Mouse (Mus musculus) T-helper 2 cell (primary cell): ENCODE measurements around the gene Cmtm7.
"Not testable (repeated sequence)": the region's sequence is repeated elsewhere in the genome, so short reads cannot be mapped to it uniquely, and the experiment has no call there.

Source experiments
- in situ Hi-C: fragments of 300-600 bp; cut with MboI, MseI; formaldehyde crosslinking; loops from one replicate; pipeline ENCODE4 v1.15.1; 2025; ENCODE audit warnings: high pct_unique_total_duplicates

The Cmtm7 gene

DNA sequence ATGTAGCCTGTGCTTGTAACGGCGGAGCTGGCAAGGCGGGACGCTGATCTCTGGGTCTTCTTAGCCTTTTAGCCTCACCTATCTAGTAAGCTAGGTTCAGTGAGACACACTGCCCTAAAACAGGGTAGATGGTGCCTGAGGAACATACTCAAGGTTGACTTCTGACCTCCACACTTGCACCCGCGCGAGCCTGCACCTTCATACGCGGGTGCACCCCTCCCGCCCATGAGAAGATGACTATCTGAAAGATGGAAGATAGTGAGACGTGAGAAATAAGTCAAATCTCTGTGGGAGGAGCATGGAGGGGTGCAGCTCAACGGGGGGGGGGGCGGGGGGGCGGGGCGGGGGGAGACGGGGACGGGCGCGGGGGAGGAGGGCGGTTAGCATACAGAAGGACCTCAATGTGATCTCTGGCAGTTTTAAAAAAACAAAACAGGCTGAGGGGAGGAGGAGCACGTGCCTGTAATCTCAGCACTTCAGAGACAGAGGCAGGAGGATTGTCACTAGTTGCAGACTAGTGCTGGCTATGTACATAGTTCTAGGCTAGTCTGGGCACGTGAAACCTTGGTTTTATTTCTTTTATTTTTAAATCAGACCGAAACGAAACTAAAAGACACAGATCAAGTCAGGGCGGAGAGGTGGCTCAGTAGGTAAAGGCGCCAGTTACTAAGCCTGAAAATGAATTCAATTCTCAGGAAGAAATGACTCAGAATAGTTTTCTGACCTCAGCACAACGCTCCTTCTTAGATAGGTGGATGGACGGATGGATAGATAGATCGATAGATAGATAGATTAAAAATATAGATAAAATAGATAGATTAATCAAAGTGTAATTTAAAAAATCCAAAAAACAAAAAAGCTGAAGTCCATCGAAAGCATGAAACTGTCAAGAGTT, 51.5 kb downstream of the Cmtm7 start:
- in situ Hi-C loops = loop anchor here (10.0 kb wide), 1 partner anchor 85 kb away; the partner anchor contains the start of gene Cnot10

- in situ Hi-C loops = not testable (repeated sequence)
These were observed 53.2 kb downstream of the Cmtm7 start for GRCm38 (mm10) chr9:114728432-114728831.

DNA sequence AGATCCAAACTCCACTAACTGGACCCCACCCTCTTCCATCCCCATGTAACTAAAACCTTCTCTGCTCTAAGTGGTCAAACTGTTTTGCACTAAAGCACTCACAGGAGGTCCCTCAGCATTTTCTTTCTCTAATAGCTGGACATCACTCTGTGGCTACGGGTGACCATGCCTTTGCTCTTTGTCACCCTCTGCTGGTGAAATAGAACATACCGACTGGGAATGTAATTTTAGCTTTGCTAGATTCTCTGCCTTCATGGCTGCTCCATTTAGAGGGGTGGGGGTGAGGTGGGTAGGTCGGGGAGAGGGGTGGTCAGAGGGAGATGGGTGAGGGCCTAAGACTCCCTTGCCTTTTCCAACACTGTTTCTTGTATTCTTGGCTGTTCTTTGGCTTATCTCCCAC, 54.3 kb downstream of the Cmtm7 start:
- in situ Hi-C loops = no loop called here

DNA sequence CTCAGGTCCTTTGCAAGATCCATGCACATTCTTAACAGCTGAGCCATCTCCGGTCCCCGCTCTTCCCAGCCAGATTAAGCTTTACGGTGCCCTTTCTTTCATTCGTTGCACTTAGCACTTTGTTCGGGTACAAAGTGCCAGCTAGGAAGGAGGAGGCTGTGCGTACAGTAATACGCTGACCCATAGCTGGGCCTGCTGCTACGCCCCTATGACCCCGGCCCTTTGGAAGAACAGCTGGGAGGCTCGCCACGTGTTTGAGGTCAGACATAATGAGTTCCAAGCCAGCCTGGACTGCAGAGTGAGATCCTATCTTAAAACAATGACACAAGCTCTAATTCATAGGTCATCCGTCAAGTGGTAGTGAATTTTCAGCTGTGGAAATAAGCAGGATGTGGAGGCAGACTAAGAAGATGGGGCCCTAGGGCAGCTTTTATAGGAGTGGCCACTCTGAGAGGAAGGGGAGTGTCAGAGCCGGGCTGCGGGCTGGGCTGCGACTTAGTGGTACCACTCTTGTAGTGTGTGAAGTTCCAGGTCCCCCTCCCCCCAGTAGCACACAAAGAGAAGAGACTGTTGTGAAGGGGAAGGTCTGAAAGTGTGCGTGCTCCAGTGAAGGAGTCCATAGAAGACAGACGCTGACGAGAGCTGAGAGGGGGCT, 64.9 kb downstream of the Cmtm7 start:
- in situ Hi-C loops = no loop called here

DNA sequence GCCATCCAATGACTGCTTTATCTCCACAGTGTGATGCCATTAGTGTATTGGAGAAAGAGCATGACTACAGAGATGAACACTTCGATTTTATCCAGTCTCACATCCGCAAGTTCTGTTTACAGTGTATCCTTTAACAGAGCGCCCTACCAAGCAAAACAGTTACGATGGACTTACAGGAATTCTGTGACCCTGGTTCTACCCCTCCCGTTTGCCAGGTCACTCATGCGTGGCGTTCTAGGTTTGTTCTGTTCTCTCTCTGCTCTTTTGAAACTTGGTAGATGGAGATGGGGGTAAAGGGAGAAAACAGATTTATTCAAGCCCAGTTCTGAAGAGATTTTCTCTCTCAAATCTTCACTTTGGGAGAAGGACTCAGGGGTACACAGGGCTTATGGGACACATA, 68.2 kb downstream of the Cmtm7 start:
- in situ Hi-C loops = no loop called here

DNA sequence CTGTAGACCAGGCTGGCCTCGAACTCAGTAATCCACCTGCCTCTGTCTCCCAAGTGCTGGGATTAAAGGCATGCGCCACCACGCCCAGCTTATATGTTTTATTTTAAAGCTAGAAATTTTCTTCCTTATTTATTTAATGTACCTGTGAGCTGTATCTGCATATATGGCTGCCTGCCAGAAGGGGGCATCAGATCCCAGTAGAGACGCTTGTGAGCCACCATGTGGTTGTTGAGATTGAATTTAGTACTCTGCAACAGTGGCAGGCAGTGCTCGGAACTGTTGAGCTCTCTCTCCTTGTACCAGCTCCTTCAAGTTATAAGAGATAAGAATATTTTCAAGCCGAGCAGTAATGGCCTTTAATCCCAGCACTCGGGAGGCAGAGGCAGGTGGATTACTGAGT, 71.3 kb downstream of the Cmtm7 start:
- in situ Hi-C loops = no loop called here

- in situ Hi-C loops = no loop called here
These were observed 73.9 kb downstream of the Cmtm7 start for GRCm38 (mm10) chr9:114707805-114708204.
